Mouse (Mus musculus): ENCODE results near the gene Lbx2. TPM values are rescaled to one million over a fixed set of nuclear protein-coding genes. Genes with fewer than 3 reads are reported as not detected.

Gene Lbx2
- 10 to 100 TPM in 1 of 2 experiments, 1 to 10 TPM in 1; 7.9 to 15.5 TPM for total RNA-seq (2021)
- long read RNA-seq, experiment 1, partial matches to known transcripts: 1 of 8 reads
- long read RNA-seq, experiment 1, other reads (novel, unspliced or antisense): 0 of 8 reads
- long read RNA-seq, experiment 2, partial matches to known transcripts: 0 of 6 reads
- long read RNA-seq, experiment 2, other reads (novel, unspliced or antisense): 3 of 6 reads

DNA sequence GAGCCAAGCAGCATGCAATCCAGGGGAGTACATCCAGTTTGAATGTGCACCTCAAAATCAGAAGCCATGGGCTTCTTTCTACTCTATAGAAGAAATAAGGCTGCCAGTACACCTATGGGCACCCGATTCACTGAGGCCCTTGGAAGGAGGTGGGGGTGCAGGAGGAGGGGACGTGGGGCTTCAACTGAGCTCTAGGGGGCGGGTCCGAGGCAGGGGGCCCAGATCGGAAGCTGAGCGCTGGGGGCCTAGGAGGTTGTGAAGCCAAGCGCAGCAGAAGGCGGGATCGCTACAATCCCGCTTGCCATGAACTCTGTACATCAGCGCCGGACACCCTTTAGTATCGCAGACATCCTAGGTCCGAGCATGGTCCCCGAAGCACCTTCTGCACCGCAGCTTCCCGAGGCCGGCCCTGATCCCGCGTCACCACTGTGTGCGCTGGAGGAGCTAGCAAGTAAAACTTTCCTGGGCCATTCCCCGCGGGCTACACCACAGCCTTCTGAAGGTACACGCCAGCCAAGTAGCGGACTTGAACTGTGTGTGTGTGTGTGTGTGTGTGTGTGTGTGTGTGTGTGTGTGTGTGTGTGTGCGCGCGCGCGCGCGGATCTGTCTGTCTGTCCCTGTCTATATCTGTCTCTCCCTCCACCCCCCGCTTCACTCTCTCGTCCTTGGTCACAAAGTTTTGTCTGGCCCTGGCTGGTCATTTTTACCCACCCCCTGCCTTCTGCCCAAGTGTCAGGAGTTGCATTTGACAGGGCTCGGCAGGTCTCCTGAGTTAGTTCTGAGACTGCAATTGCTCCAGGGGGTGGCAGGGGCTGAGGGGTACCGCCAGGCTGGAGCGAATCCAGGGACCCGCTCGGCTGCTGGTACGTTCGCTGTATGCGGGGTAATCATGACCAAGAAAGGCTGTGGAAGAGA lies at the start of gene Lbx2:
Gene Lbx2, plus strand, starts transcription at position 247 of the 915 bp plus-strand sequence.
- peak; percentile 57 to 66 for DNase-seq

DNA sequence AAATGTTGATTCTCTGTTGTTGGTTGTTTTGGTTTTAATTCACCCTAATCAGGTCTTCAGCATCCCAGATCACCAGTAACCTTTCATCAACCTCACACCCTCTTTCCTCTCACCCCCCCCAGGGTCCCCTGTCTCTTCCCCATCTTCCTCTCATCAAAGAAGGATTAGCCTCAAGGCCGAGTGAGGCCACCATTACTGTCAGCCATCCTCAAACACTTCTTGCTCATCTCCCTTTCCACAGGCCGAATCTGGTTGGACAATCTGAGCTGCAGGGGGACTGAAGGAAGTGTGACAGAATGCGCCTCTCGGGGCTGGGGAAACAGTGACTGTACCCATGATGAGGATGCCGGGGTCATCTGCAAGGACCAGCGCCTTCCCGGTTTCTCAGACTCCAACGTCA lies 49.0 kb upstream of the Lbx2 start:
- no peak for DNase-seq

DNA sequence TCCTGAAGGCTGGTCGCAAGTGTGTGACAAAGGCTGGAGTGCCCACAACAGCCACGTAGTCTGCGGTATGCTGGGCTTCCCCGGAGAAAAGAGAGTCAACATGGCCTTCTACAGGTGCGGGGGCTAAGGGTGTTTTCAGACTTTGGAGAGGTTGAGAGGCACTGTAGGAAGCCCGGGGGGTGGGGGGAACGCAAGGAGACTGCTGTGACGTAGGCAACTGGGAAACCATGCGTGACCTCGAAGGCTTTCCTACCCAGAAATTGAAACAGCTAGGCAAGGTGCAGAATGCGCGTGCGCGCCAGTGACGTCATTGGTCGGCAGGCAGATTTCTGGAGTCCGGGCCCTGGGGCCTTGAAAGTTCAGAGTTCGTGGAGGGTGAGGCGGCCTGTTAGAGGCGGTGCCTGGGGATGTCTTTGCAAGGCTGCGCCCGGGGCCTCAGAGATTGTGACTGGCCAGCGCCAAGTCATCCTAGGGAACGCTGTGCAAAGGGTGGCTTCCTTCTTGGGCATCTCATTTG lies 47.6 kb upstream of the Lbx2 start:
- DNase-seq: peak; percentile 96 to 97

DNA sequence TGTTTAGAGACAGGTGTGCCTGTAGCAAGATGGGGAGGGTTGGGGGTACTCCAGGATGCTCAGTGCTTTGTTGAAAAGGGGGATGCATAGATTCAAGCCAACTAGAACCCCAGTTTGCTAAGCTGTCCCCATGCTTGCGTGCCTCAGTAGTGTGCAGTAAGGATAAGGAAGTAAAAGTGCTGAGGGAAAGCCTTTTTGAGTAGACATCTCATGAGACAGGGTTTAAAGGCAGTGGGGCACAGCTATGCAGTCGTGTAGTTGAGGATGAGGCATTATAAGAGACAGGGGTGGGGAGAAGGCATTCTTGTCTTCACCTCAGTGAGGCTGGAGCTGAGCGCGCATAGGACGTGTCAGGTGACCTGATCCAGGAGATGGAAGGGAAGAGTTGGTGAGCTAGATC lies 45.6 kb upstream of the Lbx2 start:
- no peak for DNase-seq

DNA sequence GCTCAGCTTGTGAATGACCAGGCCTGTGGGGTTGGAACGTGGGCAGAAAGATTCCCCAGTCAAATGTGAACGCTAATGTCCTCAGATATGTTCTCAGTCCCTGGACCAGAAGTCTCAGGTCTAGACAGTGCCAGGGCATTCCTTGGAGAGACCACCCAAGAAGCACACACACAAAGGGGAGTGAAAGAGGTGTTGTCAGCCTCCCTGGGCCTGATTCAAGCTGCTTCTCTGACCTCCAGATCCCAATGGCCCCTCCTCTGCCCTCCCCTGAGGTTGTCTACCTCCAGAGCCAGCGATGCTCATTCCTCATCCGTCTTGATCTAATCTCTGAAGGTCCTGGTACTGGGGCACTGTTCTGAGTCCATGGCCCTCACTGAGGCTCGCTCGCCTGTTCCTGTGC lies 42.6 kb upstream of the Lbx2 start:
- no peak for DNase-seq

DNA sequence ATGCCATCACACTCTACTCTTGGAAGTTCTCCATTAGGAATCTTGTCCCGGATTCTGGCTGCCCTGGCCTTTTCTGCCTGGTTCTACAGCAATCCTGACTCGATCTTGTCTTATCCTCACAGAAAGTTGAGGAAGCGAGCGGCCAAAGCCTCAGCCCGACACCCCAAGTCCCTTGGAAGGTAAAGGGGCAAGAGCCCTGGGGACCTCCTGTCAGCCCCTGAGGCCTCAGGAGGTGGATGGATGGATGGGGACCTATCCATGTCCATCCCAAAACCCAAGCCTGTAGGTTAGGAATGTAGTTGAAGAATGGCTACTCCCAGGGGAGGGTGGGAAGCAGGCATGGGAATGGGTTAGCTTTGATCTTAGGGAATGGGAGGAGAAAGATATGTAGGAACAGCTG lies 42.2 kb upstream of the Lbx2 start:
- DNase-seq: no peak

DNA sequence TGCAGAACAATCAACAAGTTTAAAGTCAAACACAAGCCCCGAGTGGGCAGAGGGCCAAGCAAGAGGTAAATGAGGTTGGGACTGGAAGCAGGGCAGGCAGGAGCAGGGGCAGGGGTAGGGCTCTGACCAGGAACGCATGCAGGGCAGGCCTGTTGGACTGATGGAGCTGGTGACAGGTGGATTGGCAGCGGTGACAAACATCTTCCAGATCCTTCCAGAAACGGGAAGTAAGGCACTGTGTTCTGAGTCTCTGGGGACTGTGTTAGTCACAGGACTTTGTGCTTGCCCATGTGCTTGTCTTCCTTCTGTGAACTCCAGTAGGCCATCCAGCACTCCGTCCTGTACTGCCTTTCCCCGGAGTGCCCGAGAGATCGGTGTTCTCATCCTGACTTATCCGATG lies 41.4 kb upstream of the Lbx2 start:
- DNase-seq: no peak

- DNase-seq: no peak
Measured at GRCm38 (mm10) chr6:83049367-83049766, 36.8 kb upstream of the Lbx2 start.

DNA sequence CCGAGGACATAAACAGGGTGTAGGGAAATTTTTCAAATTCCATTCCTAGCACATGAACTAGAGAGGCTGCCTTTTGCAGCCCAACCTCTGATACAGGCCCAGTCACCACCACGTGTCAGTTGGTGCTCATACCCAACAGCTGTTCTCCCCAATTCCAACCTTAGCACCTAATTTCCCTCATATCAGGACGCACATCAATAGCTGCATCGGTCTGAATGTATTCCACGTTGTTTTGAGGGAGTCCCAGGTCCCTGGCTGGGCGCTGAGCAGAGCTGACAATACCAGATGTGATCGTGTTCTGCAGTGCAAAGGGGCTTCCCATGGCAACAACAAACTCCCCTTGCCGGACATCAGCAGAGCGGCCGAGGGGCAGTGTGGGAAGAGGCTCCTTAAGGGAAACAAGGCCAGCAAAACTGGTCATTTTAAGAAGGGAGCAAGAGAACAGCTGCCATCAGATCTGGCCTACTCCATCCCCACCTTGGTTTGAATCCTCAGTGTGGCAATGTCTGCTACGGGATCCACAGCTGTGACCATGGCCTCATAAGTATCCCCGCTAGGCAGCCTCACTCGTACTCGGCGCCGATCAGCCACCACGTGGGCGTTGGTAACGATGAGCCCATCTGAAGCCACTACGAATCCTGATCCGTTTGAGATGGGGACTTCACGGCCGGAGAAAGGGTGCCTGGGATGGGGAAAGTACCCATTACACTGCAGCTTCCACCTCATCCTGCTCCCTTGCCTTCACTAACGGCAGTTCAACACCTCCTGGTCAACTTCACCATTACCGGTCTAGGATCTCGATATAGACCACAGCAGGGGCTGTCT lies 32.8 kb upstream of the Lbx2 start:
- peak; percentile 44 to 54 for DNase-seq

GRCm38 (mm10) chr6:83054074-83054851 lies 31.9 kb upstream of the Lbx2 start, which contains the start of gene Aup1:
Aup1 (plus strand) TSS chr6:83054521.
- peak; percentile 98 for DNase-seq

DNA sequence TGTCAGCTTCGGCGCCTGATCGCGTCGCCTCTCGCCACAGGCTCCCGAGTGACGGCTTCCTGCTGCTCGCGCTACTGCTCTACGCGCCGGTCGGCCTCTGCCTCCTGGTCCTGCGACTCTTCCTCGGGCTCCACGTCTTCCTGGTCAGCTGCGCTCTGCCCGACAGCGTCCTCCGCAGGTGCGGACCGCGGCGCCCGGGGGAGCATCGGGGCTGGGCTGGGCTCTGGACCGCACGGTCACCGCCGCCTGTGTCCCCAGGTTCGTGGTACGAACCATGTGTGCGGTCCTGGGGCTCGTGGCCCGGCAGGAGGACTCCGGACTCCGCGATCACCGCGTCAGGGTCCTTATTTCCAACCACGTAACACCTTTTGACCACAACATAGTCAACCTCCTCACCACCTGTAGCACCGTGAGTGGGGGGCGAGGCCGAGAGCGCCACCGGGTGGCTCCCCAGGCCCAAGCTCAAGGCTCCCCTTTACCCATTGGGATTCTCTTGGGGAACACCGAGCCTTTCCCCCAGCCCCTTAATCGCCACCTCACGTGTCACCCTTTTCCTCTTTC lies 31.2 kb upstream of the Lbx2 start, which contains the start of gene Htra2:
Gene Htra2, minus strand, starts transcription at position 403 of the 561 bp plus-strand sequence.
- peak; percentile 43 to 55 for DNase-seq

- DNase-seq: no peak
Measured at GRCm38 (mm10) chr6:83057790-83058189, 28.4 kb upstream of the Lbx2 start, which contains the start of gene Dqx1. Dqx1 (plus strand) TSS chr6:83057844.

DNA sequence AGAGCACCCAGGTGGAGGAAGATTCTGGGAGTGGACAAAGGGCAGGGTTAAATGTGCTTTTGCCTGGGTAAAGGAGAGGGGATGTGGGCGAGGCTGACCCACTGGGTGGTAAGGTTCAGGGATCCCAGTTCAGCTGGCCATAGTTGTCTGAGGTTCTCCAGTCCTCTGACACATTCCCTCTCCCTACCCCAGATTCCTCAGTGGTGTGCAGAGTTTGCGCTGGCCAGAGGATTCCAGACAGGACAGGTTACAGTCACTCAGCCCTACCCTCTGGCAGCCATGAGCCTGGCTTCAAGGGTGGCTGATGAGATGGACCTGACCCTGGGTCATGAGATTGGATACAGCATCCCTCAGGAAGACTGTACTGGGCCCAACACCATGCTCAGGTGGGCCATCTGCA lies 27.4 kb upstream of the Lbx2 start:
- no peak for DNase-seq

DNA sequence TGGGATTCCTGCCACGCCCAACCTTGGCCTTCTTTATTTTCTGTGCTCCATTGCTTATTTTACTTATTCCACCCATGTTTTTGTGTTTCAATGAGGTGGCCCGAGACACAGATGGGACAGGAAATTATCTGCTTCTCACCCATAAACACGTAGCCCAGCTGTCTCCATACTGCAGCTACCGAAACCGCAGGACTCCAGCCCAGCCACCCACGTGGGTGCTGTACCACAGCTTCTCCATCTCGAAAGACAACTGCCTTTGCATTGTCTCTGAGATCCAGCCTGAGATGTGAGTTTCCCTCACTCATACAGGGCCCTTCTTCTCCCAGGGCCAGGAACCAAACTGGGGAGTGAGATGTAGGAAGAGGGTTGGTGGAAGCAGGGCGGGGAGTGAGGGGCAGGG lies 20.2 kb upstream of the Lbx2 start:
- DNase-seq: no peak

DNA sequence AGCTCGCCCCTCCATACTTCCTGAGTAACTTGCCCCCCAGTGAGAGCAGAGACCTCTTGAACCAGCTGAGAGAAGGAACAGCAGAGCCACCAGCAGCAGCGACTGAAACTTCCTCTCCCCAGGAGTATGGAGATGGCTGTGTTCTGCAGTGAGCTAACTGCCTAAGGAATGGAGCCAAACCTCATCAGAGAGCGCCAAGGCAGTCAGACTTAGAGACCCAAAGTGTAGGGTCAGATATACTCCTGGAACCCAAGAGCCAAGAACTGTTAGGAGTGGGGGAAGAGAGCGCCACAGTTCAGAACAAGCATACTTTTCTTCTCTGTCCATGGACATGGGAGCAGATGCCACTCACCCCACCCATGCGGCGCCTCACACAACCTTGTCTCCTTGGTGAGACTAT lies 19.7 kb upstream of the Lbx2 start:
- no peak for DNase-seq

DNA sequence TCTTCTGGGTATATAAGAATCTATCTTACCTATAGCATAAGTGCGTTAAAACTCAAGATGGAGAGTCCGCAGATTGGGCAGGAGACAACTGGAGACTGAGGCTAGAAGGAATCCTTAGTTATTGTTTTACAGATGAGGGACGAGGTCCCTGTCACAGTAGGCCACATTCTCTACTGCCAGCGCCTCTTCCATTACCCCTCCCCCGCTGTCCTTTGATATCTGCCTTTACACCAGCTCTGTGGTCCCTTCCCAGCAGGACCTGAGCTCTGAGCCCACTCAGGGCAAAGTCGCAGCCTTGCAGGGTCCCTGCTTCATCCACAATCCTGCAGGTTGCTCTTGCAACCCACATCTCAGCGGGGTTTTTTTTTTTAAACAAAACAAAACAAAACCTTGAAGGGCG lies 17.9 kb upstream of the Lbx2 start:
- DNase-seq: no peak

- DNase-seq: peak in 1 of 2 experiments; percentile 23
Measured at GRCm38 (mm10) chr6:83068706-83069487, 17.3 kb upstream of the Lbx2 start.

GRCm38 (mm10) chr6:83069488-83070246 lies 16.5 kb upstream of the Lbx2 start:
- DNase-seq: no peak

DNA sequence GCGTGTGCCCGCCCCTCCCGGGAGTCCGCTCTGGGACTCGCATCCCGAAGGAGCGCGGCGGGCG lies 16.1 kb upstream of the Lbx2 start, which contains the start of gene Tlx2:
Gene Tlx2, minus strand, starts transcription at position 47 of the 64 bp plus-strand sequence.
- DNase-seq: no peak

Measured in adrenal gland, postnatal 36 days (tissue).